Mouse (Mus musculus): ENCODE results near the gene Nacc1.

GRCm38 (mm10) chr8:84657680-84658079 is 30.0 kb downstream of the Nacc1 start:
- no peak for TF ChIP-seq ELF1 (IDR thresholded peaks at IDR 0.05; ENCODE audit: low read depth, low read length)
- no peak for TF ChIP-seq NRF1 (IDR thresholded peaks at IDR 0.05; ENCODE audit: insufficient read depth, low read depth, low read length, poor library complexity, severe bottlenecking)
- no peak for TF ChIP-seq MEF2A (IDR thresholded peaks at IDR 0.05; ENCODE audit: extremely low read depth, insufficient replicate concordance, low read depth, low read length, poor library complexity, severe bottlenecking)
- no peak for TF ChIP-seq ZMIZ1 (IDR thresholded peaks at IDR 0.05; ENCODE audit: low read depth, low read length)
- TF ChIP-seq CTCF (IDR thresholded peaks at IDR 0.05 in 2 of 3, conservative IDR thresholded peaks at IDR 0.05 in 1 of 3; ENCODE audit: control insufficient read depth in 1 of 3, insufficient read depth in 1 of 3, low read depth in 2 of 3, low read length in 3 of 3, poor library complexity in 1 of 3, severe bottlenecking in 1 of 3): no peak
- TF ChIP-seq POLR2A (IDR thresholded peaks at IDR 0.05; ENCODE audit: control insufficient read depth in 1 of 2, insufficient read depth in 1 of 2, low read depth in 1 of 2, low read length in 2 of 2, poor library complexity in 1 of 2): no peak
- no peak for TF ChIP-seq GATA1 (IDR thresholded peaks at IDR 0.05; ENCODE audit: low read depth, low read length)
